Mouse (Mus musculus) embryo, embryonic 10 days (tissue): ENCODE data around the gene Yipf1.
"Not testable (repeated sequence)": the region's sequence is repeated elsewhere in the genome, so short reads cannot be mapped to it uniquely, and the experiment has no call there.

Source experiments
- DNase-seq: peaks from one replicate; pipeline ENCODE4 v3.0.0-alpha.2; 2015; ENCODE audit warnings: low spot score

Gene Yipf1

GRCm38 (mm10) chr4:107323113-107323512 lies 8.9 kb downstream of the Yipf1 start:
- DNase-seq = no peak

- no peak for DNase-seq
Observed at GRCm38 (mm10) chr4:107328530-107328929, 14.4 kb downstream of the Yipf1 start.

GRCm38 (mm10) chr4:107333514-107333913 lies 19.4 kb downstream of the Yipf1 start:
- DNase-seq = no peak

GRCm38 (mm10) chr4:107336356-107336755 lies 22.2 kb downstream of the Yipf1 start:
- no peak for DNase-seq

GRCm38 (mm10) chr4:107337455-107337854 lies 23.3 kb downstream of the Yipf1 start:
- DNase-seq = no peak

- no peak for DNase-seq
Observed at GRCm38 (mm10) chr4:107341354-107341753, 27.2 kb downstream of the Yipf1 start.

- DNase-seq = no peak
Observed at GRCm38 (mm10) chr4:107344612-107345011, 30.4 kb downstream of the Yipf1 start.

GRCm38 (mm10) chr4:107347221-107347620 lies 33.1 kb downstream of the Yipf1 start:
- no peak for DNase-seq

- DNase-seq = no peak
Observed at GRCm38 (mm10) chr4:107348529-107349310, 34.6 kb downstream of the Yipf1 start.

- DNase-seq = peak; percentile 78
Observed at GRCm38 (mm10) chr4:107349311-107350008, 35.3 kb downstream of the Yipf1 start.

GRCm38 (mm10) chr4:107351368-107351767 lies 37.2 kb downstream of the Yipf1 start:
- no peak for DNase-seq

GRCm38 (mm10) chr4:107353612-107354011 lies 39.4 kb downstream of the Yipf1 start:
- DNase-seq = no peak

- no peak for DNase-seq
Observed at GRCm38 (mm10) chr4:107354126-107354525, 40.0 kb downstream of the Yipf1 start.

- peak; percentile 41 for DNase-seq
Observed at GRCm38 (mm10) chr4:107354543-107354942, 40.4 kb downstream of the Yipf1 start.

GRCm38 (mm10) chr4:107357172-107357571 lies 43.0 kb downstream of the Yipf1 start:
- DNase-seq = not testable (repeated sequence)

GRCm38 (mm10) chr4:107358460-107358859 lies 44.3 kb downstream of the Yipf1 start:
- no peak for DNase-seq

- DNase-seq = no peak
Observed at GRCm38 (mm10) chr4:107360457-107361145, 46.4 kb downstream of the Yipf1 start.

GRCm38 (mm10) chr4:107362755-107363154 lies 48.6 kb downstream of the Yipf1 start:
- no peak for DNase-seq

GRCm38 (mm10) chr4:107363573-107363972 lies 49.4 kb downstream of the Yipf1 start:
- DNase-seq = no peak

- no peak for DNase-seq
Observed at GRCm38 (mm10) chr4:107364190-107364639, 50.1 kb downstream of the Yipf1 start.

- DNase-seq = not testable (repeated sequence)
Observed at GRCm38 (mm10) chr4:107366408-107366807, 52.2 kb downstream of the Yipf1 start.

- peak; percentile 96 for DNase-seq
Observed at GRCm38 (mm10) chr4:107367567-107368314, 53.6 kb downstream of the Yipf1 start, which contains the start of gene Ndc1. Gene Ndc1 (plus strand): TSS chr4:107367784.
